Mouse (Mus musculus): ENCODE measurements around the gene Tbxa2r. TPM values are rescaled to one million over a fixed set of nuclear protein-coding genes. Genes with fewer than 3 reads are reported as not detected.

Gene Tbxa2r
- polyA plus RNA-seq (2012; ENCODE audit: insufficient read depth, insufficient read length, low replicate concordance, missing spikeins): not detected in 2 replicates

GRCm38 (mm10) chr10:81328386-81328785, at the start of gene Tbxa2r:
Tbxa2r (plus strand) TSS chr10:81328731.
- no peak for TF ChIP-seq POLR2A (IDR thresholded peaks at IDR 0.05; ENCODE audit: insufficient read depth, low read depth, low read length)
- no peak for TF ChIP-seq CTCF (IDR thresholded peaks at IDR 0.05; ENCODE audit: insufficient read depth, low read depth, low read length)
- H3K27ac ChIP-seq (ENCODE audit: insufficient read depth, low read depth, low read length): no peak within 1 kb of the TSS
- WGBS: 35% methylated on average over 10 of the region's 10 CpGs
- no peaks in the 10 kb centered on the region for H3K4me1 ChIP-seq (ENCODE audit: control insufficient read depth, insufficient read depth, low read length)
- no peak within 1 kb of the TSS; the same call in 1 of the 2 replicates for H3K4me3 ChIP-seq (ENCODE audit: insufficient read depth, low read depth, low read length)

GRCm38 (mm10) chr10:81279496-81279895, 49.0 kb upstream of the Tbxa2r start:
- Histone ChIP-seq H3K4me1 (ENCODE audit: control insufficient read depth, insufficient read depth, low read length) (no peaks in the 10 kb centered on the region), H3K4me3 (ENCODE audit: insufficient read depth, low read depth, low read length) (no peak overlapping the region), H3K27ac (ENCODE audit: insufficient read depth, low read depth, low read length) (no peak overlapping the region)
- WGBS: 48% methylated on average over 10 of the region's 10 CpGs
- TF ChIP-seq POLR2A (IDR thresholded peaks at IDR 0.05; ENCODE audit: insufficient read depth, low read depth, low read length) (no peak), CTCF (IDR thresholded peaks at IDR 0.05; ENCODE audit: insufficient read depth, low read depth, low read length) (no peak)

GRCm38 (mm10) chr10:81284189-81284588, 44.3 kb upstream of the Tbxa2r start:
- Histone ChIP-seq H3K27ac (ENCODE audit: insufficient read depth, low read depth, low read length) (no peak overlapping the region), H3K4me1 (ENCODE audit: control insufficient read depth, insufficient read depth, low read length) (peaks cover 16% of the 10 kb centered on the region), H3K4me3 (ENCODE audit: insufficient read depth, low read depth, low read length) (no peak overlapping the region)
- 82% methylated on average over 6 of the region's 6 CpGs for WGBS
- TF ChIP-seq CTCF (IDR thresholded peaks at IDR 0.05; ENCODE audit: insufficient read depth, low read depth, low read length): no peak
- no peak for TF ChIP-seq POLR2A (IDR thresholded peaks at IDR 0.05; ENCODE audit: insufficient read depth, low read depth, low read length)

- TF ChIP-seq CTCF (IDR thresholded peaks at IDR 0.05; ENCODE audit: insufficient read depth, low read depth, low read length) (no peak), POLR2A (IDR thresholded peaks at IDR 0.05; ENCODE audit: insufficient read depth, low read depth, low read length) (no peak)
- WGBS: 23% methylated on average over 17 of the region's 17 CpGs
- no peak overlapping the region for H3K4me3 ChIP-seq (ENCODE audit: insufficient read depth, low read depth, low read length)
- H3K27ac ChIP-seq (ENCODE audit: insufficient read depth, low read depth, low read length): no peak overlapping the region
- H3K4me1 ChIP-seq (ENCODE audit: control insufficient read depth, insufficient read depth, low read length): peaks cover 18% of the 10 kb centered on the region
Observed at GRCm38 (mm10) chr10:81284719-81285118, 43.8 kb upstream of the Tbxa2r start.

- peak overlapping the region; percentile 29 for H3K4me3 ChIP-seq (ENCODE audit: insufficient read depth, low read depth, low read length)
- H3K27ac ChIP-seq (ENCODE audit: insufficient read depth, low read depth, low read length): no peak overlapping the region
- TF ChIP-seq POLR2A (IDR thresholded peaks at IDR 0.05; ENCODE audit: insufficient read depth, low read depth, low read length) (no peak), CTCF (IDR thresholded peaks at IDR 0.05; ENCODE audit: insufficient read depth, low read depth, low read length) (no peak)
- H3K4me1 ChIP-seq (ENCODE audit: control insufficient read depth, insufficient read depth, low read length): peaks cover 21% of the 10 kb centered on the region
- 3% methylated on average over 54 of the region's 54 CpGs for WGBS
Observed at GRCm38 (mm10) chr10:81285694-81286450, 42.7 kb upstream of the Tbxa2r start.

- WGBS: 51% methylated on average over 6 of the region's 6 CpGs
- Histone ChIP-seq H3K27ac (ENCODE audit: insufficient read depth, low read depth, low read length) (no peak overlapping the region), H3K4me1 (ENCODE audit: control insufficient read depth, insufficient read depth, low read length) (peaks cover 25% of the 10 kb centered on the region), H3K4me3 (ENCODE audit: insufficient read depth, low read depth, low read length) (no peak overlapping the region)
- TF ChIP-seq POLR2A (IDR thresholded peaks at IDR 0.05; ENCODE audit: insufficient read depth, low read depth, low read length) (no peak), CTCF (IDR thresholded peaks at IDR 0.05; ENCODE audit: insufficient read depth, low read depth, low read length) (no peak)
Observed at GRCm38 (mm10) chr10:81286586-81286985, 41.9 kb upstream of the Tbxa2r start.

GRCm38 (mm10) chr10:81287513-81288157, 40.9 kb upstream of the Tbxa2r start:
- Histone ChIP-seq H3K4me1 (ENCODE audit: control insufficient read depth, insufficient read depth, low read length) (peaks cover 25% of the 10 kb centered on the region), H3K4me3 (ENCODE audit: insufficient read depth, low read depth, low read length) (no peak overlapping the region), H3K27ac (ENCODE audit: insufficient read depth, low read depth, low read length) (no peak overlapping the region)
- TF ChIP-seq CTCF (IDR thresholded peaks at IDR 0.05; ENCODE audit: insufficient read depth, low read depth, low read length) (peak; percentile 71; the same call in 1 of the 2 replicates), POLR2A (IDR thresholded peaks at IDR 0.05; ENCODE audit: insufficient read depth, low read depth, low read length) (no peak)
- 62% methylated on average over 8 of the region's 8 CpGs for WGBS

GRCm38 (mm10) chr10:81288601-81289000, 39.9 kb upstream of the Tbxa2r start:
- no peak overlapping the region for H3K4me3 ChIP-seq (ENCODE audit: insufficient read depth, low read depth, low read length)
- peaks cover 25% of the 10 kb centered on the region for H3K4me1 ChIP-seq (ENCODE audit: control insufficient read depth, insufficient read depth, low read length)
- TF ChIP-seq POLR2A (IDR thresholded peaks at IDR 0.05; ENCODE audit: insufficient read depth, low read depth, low read length) (no peak), CTCF (IDR thresholded peaks at IDR 0.05; ENCODE audit: insufficient read depth, low read depth, low read length) (peak; percentile 66; the same call in 1 of the 2 replicates)
- 43% methylated on average over 6 of the region's 6 CpGs for WGBS
- H3K27ac ChIP-seq (ENCODE audit: insufficient read depth, low read depth, low read length): no peak overlapping the region

GRCm38 (mm10) chr10:81289278-81289677, 39.3 kb upstream of the Tbxa2r start:
- WGBS: 2% methylated on average over 7 of the region's 7 CpGs
- peaks cover 31% of the 10 kb centered on the region for H3K4me1 ChIP-seq (ENCODE audit: control insufficient read depth, insufficient read depth, low read length)
- H3K27ac ChIP-seq (ENCODE audit: insufficient read depth, low read depth, low read length): no peak overlapping the region
- peak; percentile 94 for TF ChIP-seq CTCF (IDR thresholded peaks at IDR 0.05; ENCODE audit: insufficient read depth, low read depth, low read length)
- no peak for TF ChIP-seq POLR2A (IDR thresholded peaks at IDR 0.05; ENCODE audit: insufficient read depth, low read depth, low read length)
- H3K4me3 ChIP-seq (ENCODE audit: insufficient read depth, low read depth, low read length): no peak overlapping the region
